Comparison of ENCODE assay signal across 9 mouse cellular contexts in genomic region chr5:123891669-123892068, GRCm38 (mm10). TPM values are rescaled to one million over a fixed set of nuclear protein-coding genes. Genes with fewer than 3 reads are reported as not detected.
DNase-seq lines count a peak whose midpoint lies in the region; ATAC-seq and TF ChIP-seq lines count a peak whose summit lies in the region.
"Had no signal": no experiment of that assay in that cellular context is flagged by ENCODE, and none has a peak within 500 bp of the region (broad histone marks: within the 10 kb centered on the region; RNA-seq: fewer than 3 reads in every experiment).

No protein-coding gene starts in this region.

- peak; percentile 90 to 91 for ATAC-seq in hematopoietic stem cell, adult 5-6 weeks (replicated peaks in 1 of 2; ENCODE audit: insufficient read depth in 1 of 2, low FRiP score in 2 of 2, low TSS enrichment in 1 of 2, low read depth in 1 of 2, poor library complexity in 2 of 2, severe bottlenecking in 2 of 2)
- peak; percentile 77 for ATAC-seq in monocyte, adult 5-6 weeks (replicated peaks; ENCODE audit: insufficient number of reproducible peaks, low FRiP score, low TSS enrichment, poor library complexity, severe bottlenecking)

- H3K36me3 ChIP-seq in ES-E14 (ENCODE audit: control insufficient read depth, insufficient read depth, low read length, poor library complexity, severe bottlenecking) = no peaks in the 10 kb centered on the region
- H3K36me3 ChIP-seq: embryonic facial prominence, embryonic 15.5 days had no signal

- no peak overlapping the region for H3K4me3 ChIP-seq in ES-E14 (ENCODE audit: insufficient read depth in 1 of 2, low read depth in 1 of 2, low read length in 2 of 2, poor library complexity in 1 of 2, severe bottlenecking in 1 of 2)
- H3K4me3 ChIP-seq: embryonic facial prominence, embryonic 15.5 days had no signal

- H3K27ac ChIP-seq in ES-E14 (ENCODE audit: insufficient read depth, low read depth, low read length, poor library complexity, severe bottlenecking) = no peak overlapping the region
- H3K27ac ChIP-seq: embryonic facial prominence, embryonic 15.5 days; macrophage had no signal

- H3K9ac ChIP-seq in ES-E14 (ENCODE audit: insufficient read depth, low read depth, low read length, poor library complexity, severe bottlenecking) = no peak overlapping the region
- H3K9ac ChIP-seq: embryonic facial prominence, embryonic 15.5 days had no signal

- H3K4me1 ChIP-seq in ES-E14 (ENCODE audit: control insufficient read depth in 2 of 2, insufficient read depth in 2 of 2, low read length in 2 of 2, poor library complexity in 1 of 2) = peaks cover 0 to 2% of the 10 kb centered on the region in 2 experiments; a peak in 1 of 4 replicates
- H3K4me1 ChIP-seq: embryonic facial prominence, embryonic 15.5 days had no signal

- peak; percentile 35 for DNase-seq in kidney, postnatal 14 days
- DNase-seq in kidney, adult 18-20 months = no peak
- peak; percentile 77 to 80 for DNase-seq in B cell, adult 2 months
- DNase-seq in ES-E14 (ENCODE audit: low read depth, low spot score) = no peak
- no peak for DNase-seq in adrenal gland, adult 2 months

- H3K9me3 ChIP-seq in ES-E14 (ENCODE audit: control insufficient read depth, insufficient read depth, low read depth, low read length) = no peaks in the 10 kb centered on the region
- H3K9me3 ChIP-seq: embryonic facial prominence, embryonic 15.5 days had no signal

- in situ Hi-C loops in ES-E14 (cut with MboI; ENCODE audit: low sequenced_read_pairs in 2 of 2, unreplicated experiment in 2 of 2) = no loop called here

TF ChIP-seq in ES-E14, 5 proteins besides CTCF, POLR2A, EP300 and RAD21:
- no peak for TF ChIP-seq ZNF384 (IDR thresholded peaks at IDR 0.05; ENCODE audit: low read depth, low read length)
- TF ChIP-seq MAFK (IDR thresholded peaks at IDR 0.05; ENCODE audit: insufficient read depth, low read depth, low read length) = no peak
- peak; percentile 69 for TF ChIP-seq CHD2 (IDR thresholded peaks at IDR 0.05; ENCODE audit: low read depth, low read length)
- no peak for TF ChIP-seq HCFC1 (IDR thresholded peaks at IDR 0.05; ENCODE audit: borderline replicate concordance, insufficient read depth, low read length)
TF ChIP-seq in ES-E14: peak in this region for 1.

RNA-seq across cellular contexts. Expression of gene Hcar1, which starts 11.8 kb away (rescaled TPM):
- not detected in 2 replicates for total RNA-seq in ES-E14 (2012; rRNA removed)
- not detected in 2 replicates for total RNA-seq in hematopoietic stem cell, adult 5-6 weeks (2017)
- total RNA-seq in monocyte, adult 5-6 weeks (2017) = not detected in 3 replicates
- 10 to 100 TPM in 1 of 2 experiments, 1 to 10 TPM in 1; 6.1 to 26.6 TPM for total RNA-seq in adrenal gland, adult 2 months (2021)
- 13.9 and 25.3 TPM in 2 replicates for polyA plus RNA-seq in adrenal gland, adult 2 months (2012; rRNA removed)
- polyA plus RNA-seq: macrophage had no signal

RNA-seq across cellular contexts. Expression of gene Denr, which starts 15.3 kb away (rescaled TPM):
- 59.5 and 78.2 TPM in 2 replicates for total RNA-seq in ES-E14 (2012; rRNA removed)
- total RNA-seq in hematopoietic stem cell, adult 5-6 weeks (2017) = 79.2 and 86.1 TPM in 2 replicates
- 29.5 to 40.2 TPM (median 34.4 TPM) in 3 replicates for total RNA-seq in monocyte, adult 5-6 weeks (2017)
- total RNA-seq in adrenal gland, adult 2 months (2021) = 10 to 100 TPM; 80.5 to 93.0 TPM
- polyA plus RNA-seq in adrenal gland, adult 2 months (2012; rRNA removed) = 7.8 and 10.7 TPM in 2 replicates

RNA-seq across cellular contexts. Expression of gene Hcar2, which starts 26.4 kb away (rescaled TPM):
- total RNA-seq in ES-E14 (2012; rRNA removed) = not detected in 2 replicates
- 9.5 and 10.4 TPM in 2 replicates for total RNA-seq in hematopoietic stem cell, adult 5-6 weeks (2017)
- total RNA-seq in monocyte, adult 5-6 weeks (2017) = 9.9 to 15.4 TPM (median 9.9 TPM) in 3 replicates
- 1 to 10 TPM; 2.1 to 7.9 TPM for total RNA-seq in adrenal gland, adult 2 months (2021)
- polyA plus RNA-seq in adrenal gland, adult 2 months (2012; rRNA removed) = 2.8 and 8.9 TPM in 2 replicates

RNA-seq across cellular contexts. Expression of gene Gm43518, which starts 35.5 kb away (rescaled TPM):
- 1.3 TPM in 1 of 2 replicates, not detected in the other for total RNA-seq in ES-E14 (2012; rRNA removed)
- 2.9 and 4.6 TPM in 2 replicates for total RNA-seq in hematopoietic stem cell, adult 5-6 weeks (2017)
- not detected in 3 replicates for total RNA-seq in monocyte, adult 5-6 weeks (2017)
- 1 to 10 TPM; 1.9 to 2.0 TPM for total RNA-seq in adrenal gland, adult 2 months (2021)
- polyA plus RNA-seq in adrenal gland, adult 2 months (2012; rRNA removed) = not detected in 2 replicates
- polyA plus RNA-seq: macrophage had no signal

RNA-seq across cellular contexts. Expression of gene Ccdc62, which starts 38.8 kb away (rescaled TPM):
- total RNA-seq in ES-E14 (2012; rRNA removed) = 5.3 and 6.3 TPM in 2 replicates
- 4.9 and 6.2 TPM in 2 replicates for total RNA-seq in hematopoietic stem cell, adult 5-6 weeks (2017)
- total RNA-seq in monocyte, adult 5-6 weeks (2017) = 0.97 to 2.9 TPM (median 1.2 TPM) in 3 replicates
- 1 to 10 TPM; 2.4 to 5.7 TPM for total RNA-seq in adrenal gland, adult 2 months (2021)
- polyA plus RNA-seq in adrenal gland, adult 2 months (2012; rRNA removed) = 2.4 and 3.2 TPM in 2 replicates

Comparison
In these comparisons a context has a peak if more than half of its experiments do, and no peak if none do; other contexts are left out.
1. DNase-seq: peak in kidney, postnatal 14 days (single experiment) and B cell, adult 2 months (2 of 2); none in kidney, adult 18-20 months (single experiment), ES-E14 (single experiment) and adrenal gland, adult 2 months (single experiment).